Mouse (Mus musculus): ENCODE results near the gene Slc35e1. TPM values are rescaled to one million over a fixed set of nuclear protein-coding genes. Genes with fewer than 3 reads are reported as not detected.

The Slc35e1 gene
- total RNA-seq, 2 experiments from 2014 or later: 32.8 to 34.8 TPM

DNA sequence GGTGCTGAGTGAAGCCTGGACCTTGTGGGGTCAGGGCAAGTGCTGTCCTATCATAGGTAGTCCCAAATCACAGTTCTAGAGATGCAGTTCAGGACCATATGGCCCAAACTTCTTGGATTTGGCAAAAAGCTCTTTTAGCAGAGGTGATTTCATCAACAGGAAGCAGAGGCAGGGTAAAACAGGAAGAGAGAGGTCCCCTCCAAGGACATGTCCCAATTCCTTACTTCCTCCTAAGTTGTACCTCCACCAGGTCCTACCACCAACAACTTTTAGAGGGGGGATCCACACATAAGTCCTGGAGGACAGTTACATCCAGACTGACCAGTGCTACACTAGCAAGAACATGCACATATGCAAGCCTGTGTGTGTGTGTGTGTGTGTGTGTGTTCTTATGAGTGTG, 5.4 kb downstream of the Slc35e1 start:
- intact Hi-C loops (cut with DNase I): no loop called here
- no peak for DNase-seq

GRCm38 (mm10) chr8:72485456-72486199, 6.8 kb downstream of the Slc35e1 start:
- intact Hi-C loops (cut with DNase I): no loop called here
- peak in 1 of 2 experiments; percentile 56 for DNase-seq

DNA sequence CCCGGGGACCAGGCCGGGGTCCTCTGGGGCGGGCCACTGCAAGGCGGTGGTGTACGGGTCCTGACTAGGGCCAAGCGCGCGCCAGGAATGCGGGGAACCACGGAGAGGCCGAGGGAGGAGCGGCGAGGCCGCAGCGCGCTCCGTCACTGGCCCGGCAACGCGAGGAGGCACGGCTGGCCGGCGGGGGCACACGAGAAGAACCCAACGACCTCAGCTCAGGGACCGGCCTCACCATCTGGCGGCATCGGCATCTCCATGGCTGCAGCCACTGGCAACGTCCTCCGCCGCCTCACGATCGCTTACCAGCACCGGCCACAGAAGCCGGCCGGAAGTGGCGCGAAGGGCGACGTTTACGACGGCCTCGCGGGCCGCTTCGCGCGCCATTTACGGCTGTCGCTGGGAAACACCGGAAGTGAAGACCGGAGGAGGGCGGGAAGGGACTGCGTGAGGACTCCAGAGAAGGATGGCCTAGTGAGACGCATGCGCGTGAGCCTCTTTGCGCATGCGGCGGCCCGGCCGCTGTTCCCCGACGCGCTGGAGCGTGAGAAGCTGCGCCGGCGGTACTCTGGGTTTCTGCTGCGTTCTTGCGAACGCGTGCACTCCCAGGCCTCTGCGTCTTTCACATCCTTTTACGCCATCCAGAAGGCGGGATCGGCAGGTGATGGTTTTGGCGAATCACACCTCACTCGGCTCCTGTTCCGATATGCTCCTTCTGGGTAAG, 17.4 kb downstream of the Slc35e1 start, which contains the start of gene Cherp:
Gene Cherp (minus strand): TSS at position 401 of the 721 bp plus-strand sequence.
- intact Hi-C loops (cut with DNase I): loop anchor here (2.0 to 5.0 kb wide), 2 partner anchors 18 to 298 kb away; partner anchors contain the start of gene Slc35e1

GRCm38 (mm10) chr8:72470684-72471083, 21.7 kb downstream of the Slc35e1 start:
- intact Hi-C loops (cut with DNase I): no loop called here
- no peak for DNase-seq

More for the DNA sequence above, 17.4 kb downstream of the Slc35e1 start, which contains the start of gene Cherp:
- peak; percentile 98 for DNase-seq

GRCm38 (mm10) chr8:72469984-72470383, 22.4 kb downstream of the Slc35e1 start:
- intact Hi-C loops (cut with DNase I): no loop called here
- DNase-seq: no peak

DNA sequence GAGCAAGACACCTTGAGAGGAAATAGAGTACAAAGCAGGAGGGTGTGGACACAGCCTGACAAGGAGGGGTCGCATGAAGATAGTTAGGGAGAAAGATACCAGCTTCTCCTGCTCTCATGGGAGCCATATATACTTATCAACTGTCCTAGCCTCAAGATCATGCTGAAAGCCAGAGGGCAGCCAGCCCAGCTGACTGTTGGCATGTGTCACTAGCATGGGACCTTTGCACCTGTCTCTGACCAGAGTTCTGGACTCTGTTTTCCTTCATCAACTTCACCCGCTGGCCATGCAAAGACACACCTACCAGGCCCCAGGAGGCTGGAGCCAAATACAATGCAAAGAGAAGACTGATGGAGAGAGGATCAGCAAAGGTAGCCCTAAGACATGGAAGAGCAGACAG, 23.2 kb downstream of the Slc35e1 start:
- intact Hi-C loops (cut with DNase I): no loop called here
- DNase-seq: no peak

DNA sequence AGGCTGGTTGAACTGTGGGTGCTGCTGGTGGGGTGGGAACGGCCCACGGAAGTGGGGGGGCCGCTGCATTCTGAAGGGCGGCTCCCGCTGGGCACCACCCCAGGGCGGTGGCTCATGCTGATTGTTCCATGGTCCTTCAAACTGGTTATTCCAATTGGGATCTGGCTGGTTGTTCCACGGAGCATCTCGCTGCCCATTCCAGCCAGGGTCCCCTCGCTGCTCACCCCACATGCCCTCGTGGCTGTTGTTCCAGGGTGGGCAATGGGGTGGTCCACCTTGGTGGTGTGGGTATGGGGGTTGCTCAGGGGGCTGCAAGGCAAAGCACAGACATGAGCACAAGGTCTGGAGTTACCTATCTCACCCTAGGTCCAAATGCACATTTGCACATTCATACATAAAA, 28.2 kb downstream of the Slc35e1 start:
- no peak for DNase-seq
- intact Hi-C loops (cut with DNase I): no loop called here

GRCm38 (mm10) chr8:72459881-72460533, 32.4 kb downstream of the Slc35e1 start:
- intact Hi-C loops (cut with DNase I): no loop called here
- no peak for DNase-seq

GRCm38 (mm10) chr8:72458457-72458856, 34.0 kb downstream of the Slc35e1 start:
- no peak for DNase-seq
- intact Hi-C loops (cut with DNase I): no loop called here

- intact Hi-C loops (cut with DNase I): no loop called here
These were observed 34.6 kb downstream of the Slc35e1 start for GRCm38 (mm10) chr8:72457806-72458205.

GRCm38 (mm10) chr8:72455317-72455716, 37.1 kb downstream of the Slc35e1 start:
- no peak for DNase-seq
- intact Hi-C loops (cut with DNase I): no loop called here

More at GRCm38 (mm10) chr8:72457806-72458205, 34.6 kb downstream of the Slc35e1 start:
- no peak for DNase-seq

DNA sequence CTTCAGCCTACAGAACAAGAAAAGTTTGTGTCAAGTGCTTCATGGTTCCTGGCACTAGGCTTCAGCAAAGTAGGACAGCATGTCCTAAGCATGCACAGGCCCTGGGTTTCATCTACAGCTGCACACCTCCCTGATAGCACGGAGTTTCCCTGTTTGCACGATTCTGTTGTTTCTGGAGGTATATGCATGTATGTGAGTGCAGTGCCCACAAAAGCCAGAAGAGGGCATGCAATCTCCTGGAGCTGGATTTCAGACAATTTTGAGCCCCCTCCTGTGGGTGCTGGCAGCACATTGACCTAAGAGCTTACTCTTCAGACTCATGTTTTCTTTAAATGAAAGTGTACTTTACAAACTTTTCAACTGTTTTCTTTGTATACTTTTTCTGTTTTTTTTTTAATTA, 38.5 kb downstream of the Slc35e1 start:
- no peak for DNase-seq
- intact Hi-C loops (cut with DNase I): no loop called here

DNA sequence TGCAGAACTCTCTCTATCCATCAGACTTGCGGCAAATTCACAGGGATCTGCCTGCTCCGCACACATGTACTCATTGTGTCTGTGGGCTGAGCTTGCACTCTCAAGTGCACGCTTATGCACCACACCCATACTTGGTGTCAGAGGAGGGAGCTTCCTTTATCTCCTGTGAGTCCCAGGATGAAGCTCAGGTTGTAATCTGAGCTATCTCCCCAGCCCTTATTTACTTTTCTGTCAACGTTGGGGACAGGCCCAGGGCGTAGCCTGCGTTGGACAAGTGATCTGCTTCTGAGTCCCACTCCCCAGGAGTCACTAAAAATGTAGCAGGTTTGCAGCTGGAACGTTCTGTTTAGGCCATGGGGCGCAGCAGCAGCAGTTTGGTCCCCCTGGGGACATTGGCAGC, 40.9 kb downstream of the Slc35e1 start:
- DNase-seq: no peak
- intact Hi-C loops (cut with DNase I): no loop called here

DNA sequence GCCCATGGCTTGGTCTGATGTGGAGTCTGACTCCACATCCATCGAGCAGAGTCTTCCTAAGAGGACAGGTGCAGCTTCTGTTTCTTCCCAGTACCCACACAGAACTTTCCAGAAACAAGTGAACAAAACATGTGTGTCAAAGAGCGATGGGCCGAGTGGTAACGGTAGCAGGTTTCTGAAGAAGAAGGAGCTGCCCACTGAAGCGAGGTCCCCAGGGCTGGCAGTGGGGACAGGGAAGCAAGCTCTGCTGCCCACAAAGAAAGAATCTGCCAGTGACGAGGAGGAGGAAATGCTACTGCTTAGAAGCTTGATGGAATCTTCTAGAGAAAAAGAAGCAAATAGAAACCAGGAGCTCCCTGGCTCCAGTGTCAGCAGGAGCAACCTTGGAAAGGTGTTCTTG, 47.3 kb downstream of the Slc35e1 start:
- DNase-seq: no peak
- intact Hi-C loops (cut with DNase I): no loop called here

GRCm38 (mm10) chr8:72443994-72444350, 48.4 kb downstream of the Slc35e1 start:
- DNase-seq: no peak
- intact Hi-C loops (cut with DNase I): no loop called here

- DNase-seq: peak; percentile 99
- intact Hi-C loops (cut with DNase I): no loop called here
These were observed 48.9 kb downstream of the Slc35e1 start, which contains the start of the genes Calr3 and 1700030K09Rik for GRCm38 (mm10) chr8:72443338-72443993. TSS of gene Calr3 (minus strand) at chr8:72443870. TSS of gene 1700030K09Rik (plus strand) at chr8:72443880.

DNA sequence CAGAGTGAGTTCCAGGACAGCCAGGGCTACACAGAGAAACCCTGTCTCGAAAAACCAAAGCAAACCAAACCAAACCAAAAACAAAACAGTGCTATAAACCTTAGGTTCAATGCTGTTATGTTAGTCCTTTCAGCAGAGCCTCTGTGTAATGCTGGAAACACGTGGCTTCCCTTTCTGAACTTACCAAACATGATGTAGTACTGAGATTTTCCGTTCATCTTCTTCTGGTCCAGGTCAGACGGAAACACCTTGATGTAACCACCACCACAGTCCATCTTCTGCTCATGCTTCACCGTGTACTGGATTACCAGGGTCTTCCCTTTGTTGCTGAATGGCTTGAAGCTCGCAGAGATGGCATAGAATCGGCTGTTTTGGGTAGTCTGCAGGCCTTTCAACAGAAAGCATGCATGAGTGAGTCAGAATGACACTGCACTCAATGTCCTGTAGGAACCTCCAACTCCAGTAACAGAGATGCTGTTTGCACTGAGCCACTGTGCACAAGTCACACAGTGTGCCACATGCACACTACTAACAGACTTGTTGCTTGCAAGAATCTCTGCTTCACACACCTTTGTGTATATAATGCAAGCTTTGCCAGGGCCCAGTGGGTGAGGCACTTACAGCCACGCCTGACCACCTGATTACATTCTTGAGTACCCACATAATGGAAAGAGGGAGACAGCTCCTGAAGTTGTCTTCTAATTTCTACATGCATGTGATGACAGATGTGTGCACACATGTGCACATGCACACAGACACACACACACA, 54.0 kb downstream of the Slc35e1 start:
- DNase-seq: no peak
- intact Hi-C loops (cut with DNase I): no loop called here

GRCm38 (mm10) chr8:72434952-72435351, 57.5 kb downstream of the Slc35e1 start:
- intact Hi-C loops (cut with DNase I): no loop called here
- peak; percentile 85 to 87 for DNase-seq

All from heart, postnatal 10 days (tissue).